Comparison of ENCODE assay signal across 11 mouse cellular contexts in the genomic region with DNA sequence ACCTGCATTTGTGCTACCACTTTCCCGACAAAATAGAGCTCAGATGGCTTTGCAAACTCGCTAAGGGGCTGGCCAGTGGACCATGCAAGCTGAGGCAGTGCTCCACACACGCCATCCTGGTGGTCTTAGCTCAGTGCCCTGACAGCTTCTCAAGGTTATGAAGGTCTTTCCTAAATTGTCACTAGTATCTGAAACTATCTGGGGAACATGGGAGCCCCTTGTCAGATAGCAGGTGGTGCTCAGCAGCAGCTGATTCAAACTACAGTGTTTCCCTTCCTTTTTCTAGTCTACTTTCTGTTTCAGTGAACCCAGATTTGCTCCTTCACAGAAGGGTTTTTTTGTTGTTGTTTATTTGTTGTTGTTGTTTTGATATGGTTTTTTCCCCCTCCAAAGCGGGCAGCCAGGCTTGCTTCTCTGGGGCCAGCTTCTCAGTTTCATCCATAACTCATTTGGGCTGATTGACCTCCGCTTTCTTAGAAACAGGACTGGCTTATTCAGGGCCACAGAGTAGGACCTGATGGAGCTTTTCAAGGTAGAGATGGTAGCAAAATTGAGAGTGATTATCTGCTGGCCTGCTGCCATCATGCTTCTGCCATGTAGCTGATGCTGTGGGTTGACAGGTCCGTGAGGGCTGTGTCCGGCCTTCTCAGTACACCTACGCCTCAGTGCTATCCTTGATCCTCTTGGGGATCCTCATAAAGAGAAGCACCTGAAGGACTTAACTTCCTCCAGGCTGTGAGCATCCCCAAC.
DNase-seq lines count a peak whose midpoint lies in the region; ATAC-seq and TF ChIP-seq lines count a peak whose summit lies in the region.
"Had no signal": no experiment of that assay in that cellular context is flagged by ENCODE, and none has a peak within 500 bp of the region (broad histone marks: within the 10 kb centered on the region; RNA-seq: fewer than 3 reads in every experiment).

No protein-coding gene starts in this region.

- no peak overlapping the region for H3K4me2 ChIP-seq in hindbrain, embryonic 12.5 days (replicated peaks)
- H3K4me2 ChIP-seq: embryonic facial prominence, embryonic 12.5 days had no signal

- H3K9me3 ChIP-seq in hindbrain, embryonic 12.5 days (replicated peaks): no peaks in the 10 kb centered on the region
- H3K9me3 ChIP-seq: embryonic facial prominence, embryonic 12.5 days had no signal

- H3K27ac ChIP-seq in gastrocnemius, adult 2 months: peak overlapping the region; percentile 60; the same call in 1 of the 2 replicates
- peak overlapping the region; percentile 89; the same call in 1 of the 2 replicates for H3K27ac ChIP-seq in hindbrain, embryonic 12.5 days
- H3K27ac ChIP-seq: embryonic facial prominence, embryonic 12.5 days; macrophage had no signal

- WGBS in hindbrain, embryonic 12.5 days: 83% methylated on average over 8 of the region's 8 CpGs

- ATAC-seq in hindbrain, embryonic 12.5 days (ENCODE audit: low FRiP score): no peak

- H3K4me3 ChIP-seq in gastrocnemius, adult 2 months: no peak overlapping the region
- H3K4me3 ChIP-seq in hindbrain, embryonic 12.5 days: no peak overlapping the region
- H3K4me3 ChIP-seq: embryonic facial prominence, embryonic 12.5 days had no signal

- no peaks in the 10 kb centered on the region for H3K27me3 ChIP-seq in hindbrain, embryonic 12.5 days
- H3K27me3 ChIP-seq: embryonic facial prominence, embryonic 12.5 days had no signal

- DNase-seq in gastrocnemius, adult 2 months: no peak
- DNase-seq in gastrocnemius, adult 18-20 months (ENCODE audit: low spot score): no peak
- peak; percentile 36 for DNase-seq in left cerebral cortex, postnatal 4 days
- DNase-seq in left cerebral cortex, postnatal 36 days (ENCODE audit: low spot score in 2 of 2): no peak
- peak; percentile 29 for DNase-seq in adrenal gland, postnatal 14 days
- no peak for DNase-seq in spleen, adult 12 weeks (ENCODE audit: low spot score)
- DNase-seq: layer of hippocampus, postnatal 36 days; thymus, postnatal 25 days had no signal

- intact Hi-C loops in gastrocnemius, adult 2 months (cut with DNase I): no loop called here
- intact Hi-C loops in left cerebral cortex, postnatal 4 days (cut with DNase I): no loop called here
- intact Hi-C loops in left cerebral cortex, postnatal 36 days (cut with DNase I): no loop called here

- H3K36me3 ChIP-seq in hindbrain, embryonic 12.5 days: no peaks in the 10 kb centered on the region

- H3K4me1 ChIP-seq in hindbrain, embryonic 12.5 days: peaks cover 67% of the 10 kb centered on the region

- no peak overlapping the region for H3K9ac ChIP-seq in hindbrain, embryonic 12.5 days
- H3K9ac ChIP-seq: embryonic facial prominence, embryonic 12.5 days had no signal

- TF ChIP-seq CTCF in gastrocnemius, adult 2 months (IDR thresholded peaks at IDR 0.05): no peak

Comparison
In these comparisons a context has a peak if more than half of its experiments do, and no peak if none do; other contexts are left out.
1. DNase-seq: peak in left cerebral cortex, postnatal 4 days (single experiment) and adrenal gland, postnatal 14 days (single experiment); none in gastrocnemius, adult 2 months (single experiment), gastrocnemius, adult 18-20 months (single experiment), left cerebral cortex, postnatal 36 days (0 of 2) and spleen, adult 12 weeks (single experiment).